Mouse (Mus musculus) ES-Bruce4 (cell line): ENCODE measurements around the gene Trmo.

Source experiments
- CTCF ChIP-seq: IDR thresholded peaks from one replicate; pipeline ENCODE4 v1.8.1; 2011; ENCODE audit warnings: low read depth, low read length
- EP300 ChIP-seq: IDR thresholded peaks from 2 replicates; pipeline ENCODE4 v1.6.1; 2011; ENCODE audit warnings: low read depth, low read length; ENCODE audit not compliant: insufficient read depth
- POLR2A ChIP-seq: IDR thresholded peaks from one replicate; pipeline ENCODE4 v1.8.1; 2011; ENCODE audit warnings: low read length; ENCODE audit not compliant: insufficient read depth

- TF ChIP-seq EP300 (no peak), CTCF (no peak), POLR2A (no peak)
Observed at GRCm38 (mm10) chr4:46412113-46412512, 22.9 kb upstream of the Trmo start.
